Mouse (Mus musculus): ENCODE data around the gene Kmt2e. TPM values are rescaled to one million over a fixed set of nuclear protein-coding genes. Genes with fewer than 3 reads are reported as not detected.

The Kmt2e gene
- polyA plus RNA-seq (2017; shearing (Covaris generic)) = 100 to 1,000 TPM; 171 to 206 TPM

DNA sequence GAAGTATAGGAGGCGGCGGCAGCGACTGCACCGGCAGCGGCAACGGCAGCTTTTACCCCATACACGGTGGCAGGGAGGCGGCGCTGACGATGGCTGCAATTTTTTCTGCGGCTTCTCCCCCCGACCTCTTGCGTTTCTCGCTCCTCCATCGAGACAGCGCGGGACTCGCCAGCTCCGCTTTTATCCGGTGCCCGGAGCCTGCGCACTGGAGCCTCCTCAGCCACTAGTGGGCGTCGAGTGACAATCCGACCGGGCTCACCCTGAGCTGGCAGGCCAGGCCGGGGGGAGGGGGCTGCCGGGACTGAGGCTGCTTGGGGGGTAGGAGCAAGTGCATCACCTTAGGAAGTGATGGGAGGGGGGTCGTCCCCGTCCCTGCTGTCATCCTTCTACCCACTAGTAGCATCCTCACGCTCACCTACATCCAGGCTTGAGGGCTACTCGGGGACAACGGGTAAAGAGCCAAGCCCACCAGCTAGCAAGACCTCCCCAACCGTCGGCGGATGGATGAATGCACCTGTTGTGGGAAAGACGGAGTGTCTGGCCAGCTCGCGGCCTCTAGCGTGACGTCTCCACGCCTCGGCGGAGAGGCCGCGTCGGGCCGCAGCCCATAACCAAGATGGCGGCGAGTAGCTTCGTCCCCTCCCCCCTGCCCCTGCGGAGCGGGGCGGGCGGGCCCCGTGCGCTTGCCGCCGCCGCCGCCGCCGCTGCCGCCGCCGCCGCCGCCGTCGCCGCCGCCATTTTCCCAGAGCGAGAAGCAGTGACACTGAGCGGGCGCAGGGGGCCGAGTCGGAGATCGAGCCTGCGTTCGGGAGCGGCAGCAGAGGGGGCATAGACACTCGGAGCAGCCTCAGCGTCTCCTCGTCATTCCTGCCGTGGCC is at the start of gene Kmt2e:
TSS of gene Kmt2e (plus strand) at position 722 of the 878 bp plus-strand sequence.
- ATAC-seq = peak; percentile 26

- ATAC-seq = no peak
Observed at GRCm38 (mm10) chr5:23385136-23385535, 49.1 kb upstream of the Kmt2e start.

GRCm38 (mm10) chr5:23385763-23386217 is 48.5 kb upstream of the Kmt2e start:
- no peak for ATAC-seq

- ATAC-seq = peak; percentile 92
Observed at GRCm38 (mm10) chr5:23386562-23387312, 47.5 kb upstream of the Kmt2e start.

- no peak for ATAC-seq
Observed at GRCm38 (mm10) chr5:23387313-23387666, 47.0 kb upstream of the Kmt2e start.

DNA sequence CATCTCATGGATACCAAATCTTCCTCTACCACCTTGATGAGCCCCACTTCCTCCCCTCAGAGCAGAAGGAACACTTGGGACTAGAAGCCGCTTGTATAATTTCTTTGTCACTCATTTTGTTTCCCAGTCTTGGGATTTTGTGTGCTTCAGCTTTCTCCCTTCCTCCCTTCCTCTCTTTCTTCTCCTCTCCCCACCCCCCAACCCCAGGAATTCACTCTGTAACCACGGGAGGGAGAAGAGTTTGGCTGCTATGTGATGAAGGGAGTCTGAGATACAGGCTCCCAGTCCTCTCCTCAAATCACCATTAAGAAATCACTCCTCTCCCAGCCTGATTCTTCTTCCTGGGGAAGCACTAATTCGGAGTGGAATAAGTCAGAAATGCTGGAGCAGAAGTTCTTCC is 46.1 kb upstream of the Kmt2e start:
- no peak for ATAC-seq

DNA sequence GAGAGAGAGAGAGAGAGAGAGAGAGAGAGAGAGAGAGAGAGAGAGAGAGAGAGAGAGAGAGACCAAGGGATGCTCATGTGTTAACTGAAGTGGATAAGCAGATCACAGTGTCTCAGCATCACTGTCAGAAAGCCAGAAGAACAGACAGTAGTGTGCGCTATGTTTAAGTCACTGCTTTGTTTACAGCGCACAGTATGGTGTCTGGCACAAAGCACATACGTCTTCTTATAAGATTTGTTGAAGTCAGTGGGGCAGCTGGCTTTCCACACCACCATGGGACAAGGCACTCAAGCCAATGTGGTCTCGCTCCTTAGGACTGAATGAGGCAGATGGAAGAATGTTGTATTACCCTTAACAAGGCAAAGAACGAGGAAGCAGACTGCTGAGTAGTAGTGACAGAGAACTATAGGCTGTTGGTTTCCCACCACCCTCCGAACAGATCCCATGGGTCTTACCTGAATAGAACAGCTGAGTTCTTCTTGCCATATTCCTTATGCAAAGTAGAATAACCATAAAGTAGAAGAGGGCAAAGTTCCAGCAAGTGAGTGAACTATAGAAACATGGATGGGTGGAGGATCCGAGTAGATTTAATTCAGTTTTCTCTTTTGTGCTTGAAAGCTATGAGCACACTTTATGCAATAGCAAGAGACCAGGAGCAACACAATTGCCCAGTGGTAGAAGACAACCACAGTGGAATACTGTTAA is 44.5 kb upstream of the Kmt2e start:
- no peak for ATAC-seq

DNA sequence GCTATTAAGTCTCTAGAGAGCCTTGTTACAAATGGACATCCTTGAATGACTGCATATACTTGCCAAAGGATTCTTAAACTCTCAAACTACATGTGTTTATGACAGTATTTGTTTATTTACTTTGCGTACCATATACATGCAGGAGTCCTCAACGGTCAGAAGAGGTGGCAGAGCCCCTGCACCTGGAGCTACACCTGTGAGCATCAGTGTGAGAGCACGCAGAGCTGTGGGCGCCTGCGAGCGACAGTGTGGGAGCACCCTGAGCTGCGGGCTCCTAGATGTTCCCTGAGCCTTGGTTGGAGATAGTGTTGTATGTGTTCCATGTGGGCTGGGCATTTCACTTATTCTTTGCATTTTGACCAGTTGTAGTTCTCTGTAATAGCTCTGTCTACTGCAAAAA is 42.5 kb upstream of the Kmt2e start:
- no peak for ATAC-seq

- no peak for ATAC-seq
Observed at GRCm38 (mm10) chr5:23393870-23394269, 40.4 kb upstream of the Kmt2e start.

GRCm38 (mm10) chr5:23394366-23395145 is 39.7 kb upstream of the Kmt2e start:
- ATAC-seq = no peak

DNA sequence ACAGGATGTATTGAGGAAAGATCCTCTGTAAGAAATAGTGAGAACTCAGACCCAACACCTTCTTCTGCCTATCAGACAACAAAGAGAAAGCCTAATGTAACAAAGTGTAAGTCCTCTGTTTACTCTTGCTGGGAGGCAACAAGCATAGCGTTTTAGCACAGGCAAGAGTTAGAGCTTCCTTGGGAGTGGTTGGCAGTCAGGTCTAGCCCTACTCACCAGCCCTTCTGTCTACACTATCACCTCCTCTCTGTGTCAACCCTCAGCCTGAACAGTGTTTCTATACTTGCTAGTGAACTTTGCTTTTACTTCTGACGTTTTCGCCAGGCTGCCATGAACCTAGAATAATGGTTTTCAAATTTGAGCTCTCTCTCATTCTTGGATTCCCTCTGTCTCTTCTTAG is 38.5 kb upstream of the Kmt2e start:
- no peak for ATAC-seq

DNA sequence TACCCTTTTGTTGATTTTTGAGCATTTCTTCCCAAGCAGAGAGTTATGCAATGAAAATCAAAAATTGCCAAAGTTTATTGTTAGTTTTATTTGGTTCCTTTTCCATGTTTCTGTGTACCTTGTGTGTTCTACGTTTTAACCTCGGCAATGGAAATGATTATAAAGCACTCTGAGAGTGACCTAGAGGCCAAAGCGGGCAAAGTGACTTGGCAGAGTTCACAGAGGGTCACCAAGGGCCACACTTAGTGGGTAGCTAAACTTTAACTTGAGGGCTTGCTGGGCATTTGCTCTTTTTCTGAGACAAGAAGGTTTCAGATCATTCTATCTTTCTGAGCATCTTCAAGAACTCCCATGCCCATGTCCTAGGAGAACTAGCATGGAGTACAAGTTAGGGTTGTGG is 37.5 kb upstream of the Kmt2e start:
- ATAC-seq = no peak

GRCm38 (mm10) chr5:23400156-23400555 is 34.1 kb upstream of the Kmt2e start:
- ATAC-seq = no peak

DNA sequence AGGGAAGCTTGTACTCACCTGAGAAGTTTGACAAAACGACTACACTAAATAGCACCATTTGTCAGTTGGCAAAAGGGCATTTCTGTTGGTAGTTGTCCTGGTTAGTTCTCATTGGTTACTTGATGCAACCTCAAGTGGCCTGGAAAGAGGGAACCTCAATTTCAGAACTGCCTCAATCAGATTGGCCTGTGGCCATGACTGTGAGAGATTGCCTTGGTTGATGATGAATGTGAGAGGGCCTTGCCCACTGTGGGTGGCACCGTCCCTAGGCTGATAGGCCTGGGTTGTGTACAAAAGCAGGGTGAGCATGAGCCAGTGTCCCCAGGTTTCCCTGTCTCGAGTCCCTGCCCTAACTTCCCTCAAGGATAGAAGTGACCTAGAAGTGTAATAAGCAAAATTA is 33.4 kb upstream of the Kmt2e start:
- no peak for ATAC-seq

GRCm38 (mm10) chr5:23401368-23401767 is 32.9 kb upstream of the Kmt2e start:
- no peak for ATAC-seq

- no peak for ATAC-seq
Observed at GRCm38 (mm10) chr5:23401999-23402398, 32.2 kb upstream of the Kmt2e start.

GRCm38 (mm10) chr5:23403161-23403560 is 31.1 kb upstream of the Kmt2e start:
- no peak for ATAC-seq

DNA sequence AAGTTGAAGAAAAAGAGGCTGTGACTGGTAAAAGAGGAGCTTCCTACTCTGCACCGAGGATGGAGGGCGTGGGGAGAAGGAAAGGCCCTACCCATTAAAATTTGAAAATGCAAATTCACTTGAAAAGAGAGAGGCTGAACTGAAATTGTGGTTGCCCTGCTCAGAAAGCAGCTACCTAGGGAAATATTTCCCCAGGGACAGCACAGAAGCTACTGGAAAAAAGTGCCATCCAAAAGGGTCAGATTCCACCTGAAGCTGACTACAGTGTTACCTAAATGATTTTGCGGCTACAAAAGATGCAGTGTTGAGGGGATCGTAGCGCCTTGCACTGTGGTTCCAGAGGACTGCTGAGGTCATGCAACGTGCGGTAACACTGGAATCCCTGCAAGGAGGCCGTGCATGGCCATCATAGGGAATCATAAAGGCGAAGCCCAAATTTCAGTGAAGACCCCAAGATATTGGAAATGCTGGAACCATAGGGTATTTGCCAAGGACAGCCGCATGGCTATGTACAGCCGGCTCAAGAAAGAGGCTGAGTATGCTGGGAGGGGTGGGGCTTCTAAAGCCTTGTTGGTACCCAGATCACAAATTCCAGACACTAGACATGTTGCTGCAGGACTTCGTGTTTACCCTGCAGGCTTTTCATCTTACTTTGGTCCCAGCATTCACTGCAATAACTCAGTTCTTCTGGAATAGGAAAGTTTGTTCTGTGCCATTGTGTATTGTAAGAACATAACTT is 28.4 kb upstream of the Kmt2e start:
- no peak for ATAC-seq

DNA sequence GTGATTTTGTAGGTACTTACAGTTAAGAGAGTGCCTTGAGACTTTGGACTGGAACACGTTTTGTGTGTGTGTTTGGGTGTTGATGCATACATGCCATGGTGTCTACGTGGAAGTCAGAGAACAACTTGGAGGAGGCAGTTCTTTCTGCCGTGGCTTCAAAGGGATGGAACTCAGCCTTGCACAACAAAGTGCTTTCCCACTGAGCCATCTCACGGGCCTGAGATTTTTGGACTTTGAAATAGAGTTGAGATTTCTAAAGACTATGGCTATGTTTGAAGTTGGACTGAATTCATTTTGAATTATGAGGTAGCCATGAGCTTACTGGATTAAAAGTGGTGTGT is 27.9 kb upstream of the Kmt2e start:
- no peak for ATAC-seq

- no peak for ATAC-seq
Observed at GRCm38 (mm10) chr5:23408106-23408505, 26.1 kb upstream of the Kmt2e start.

GRCm38 (mm10) chr5:23410040-23410717 is 24.1 kb upstream of the Kmt2e start:
- ATAC-seq = no peak
